Mouse (Mus musculus) liver, embryonic 14.5 days (tissue): ENCODE measurements around the gene Hoxb2.

Source experiments
- CTCF ChIP-seq: IDR thresholded peaks from 2 replicates; pipeline ENCODE4 v1.5.1; 2016; ENCODE audit warnings: antibody characterized with exemption, low read depth, control low read depth
- EP300 ChIP-seq: IDR thresholded peaks from 2 replicates; pipeline ENCODE4 v1.6.1; 2016; ENCODE audit warnings: antibody characterized with exemption, low read depth

- TF ChIP-seq EP300 (no peak), CTCF (no peak)
These were observed 11.1 kb upstream of the Hoxb2 start for GRCm38 (mm10) chr11:96338957-96339855.
